Mouse (Mus musculus) cortical plate, adult 2 months (tissue): ENCODE measurements around the gene Fam19a3. TPM values are rescaled to one million over a fixed set of nuclear protein-coding genes. Genes with fewer than 3 reads are reported as not detected.

Experiments used
- H3K27ac ChIP-seq: fragments of 200-500 bp; 2 replicates; pipeline ENCODE4 v1.5.1; 2012; ENCODE audit warnings: low read length, control low read depth, inconsistent platforms; ENCODE audit not compliant: insufficient read depth
- H3K4me1 ChIP-seq: fragments of 200-500 bp; 2 replicates; pipeline ENCODE4 v1.6.1; 2011; ENCODE audit warnings: low read length; ENCODE audit not compliant: control insufficient read depth, insufficient read depth
- H3K4me3 ChIP-seq: fragments of 200-500 bp; 2 replicates; pipeline ENCODE4 v1.5.1; 2011; ENCODE audit warnings: mild to moderate bottlenecking, low read length, control low read depth; ENCODE audit not compliant: insufficient read depth
- CTCF ChIP-seq: fragments of 200-500 bp; IDR thresholded peaks from 2 replicates; pipeline ENCODE4 v1.5.1; 2011; ENCODE audit warnings: mild to moderate bottlenecking, control low read depth, low read length; ENCODE audit not compliant: insufficient read depth; ENCODE audit errors: extremely low read depth
- POLR2A ChIP-seq: fragments of 200-500 bp; IDR thresholded peaks from 2 replicates; pipeline ENCODE4 v1.6.1; 2011; ENCODE audit warnings: mild to moderate bottlenecking, low read length, control low read depth; ENCODE audit not compliant: insufficient read depth; ENCODE audit errors: extremely low read depth
- polyA plus RNA-seq: library from polyadenylated mRNA; depleted of rRNA; stranded (reverse); fragments of >200 nt; gene quantifications from 2 replicates; pipeline ENCODE4 v1.2.3, GENCODE M21; 2012; rRNA removed

Gene Fam19a3
- polyA plus RNA-seq, 1 experiment: 0.08 TPM

DNA sequence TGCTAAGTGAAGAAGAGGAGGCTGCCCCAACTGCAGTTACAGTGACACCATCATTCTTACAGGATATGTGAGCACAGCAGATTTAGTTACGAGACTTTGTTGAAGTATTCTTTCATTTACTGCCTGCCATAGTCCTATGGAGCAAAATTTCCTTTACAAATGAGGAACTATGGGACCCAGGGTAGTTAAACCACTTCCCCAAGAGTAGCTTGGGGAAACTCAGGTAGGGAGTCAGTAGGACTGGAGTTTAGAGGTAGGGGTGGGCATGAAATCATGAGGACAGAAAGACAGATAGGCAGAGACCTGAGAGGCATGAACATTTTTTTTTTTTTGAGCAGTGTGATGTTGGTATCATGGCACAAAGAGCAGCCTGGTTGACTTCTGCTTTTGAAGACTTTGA lies 37.8 kb downstream of the Fam19a3 start:
- TF ChIP-seq POLR2A (no peak), CTCF (no peak)
- Histone ChIP-seq H3K27ac (no peak overlapping the region), H3K4me1 (no peaks in the 10 kb centered on the region), H3K4me3 (no peak overlapping the region)

DNA sequence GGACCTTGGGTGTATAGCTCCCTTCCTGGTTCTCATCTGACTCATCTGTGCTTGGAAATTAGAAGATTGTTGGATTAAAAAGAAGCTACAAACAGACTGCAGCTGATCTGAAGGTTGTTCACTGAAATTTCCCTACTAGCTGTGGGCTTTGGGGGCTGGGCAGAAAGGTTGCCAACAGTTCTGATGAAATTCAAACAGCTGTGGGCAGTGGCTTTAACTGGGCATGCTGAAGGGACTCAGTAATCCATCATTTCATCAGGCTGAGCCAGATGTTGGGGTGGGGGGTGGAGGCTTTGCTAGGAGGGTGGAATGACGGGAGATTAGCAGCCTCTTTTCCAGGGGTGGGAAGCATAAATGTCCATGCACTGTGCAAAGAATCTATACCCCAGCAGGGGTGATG lies 38.5 kb downstream of the Fam19a3 start:
- Histone ChIP-seq H3K4me3 (no peak overlapping the region), H3K27ac (no peak overlapping the region), H3K4me1 (no peaks in the 10 kb centered on the region)
- TF ChIP-seq CTCF (no peak), POLR2A (no peak)

GRCm38 (mm10) chr3:104741954-104742353 lies 39.7 kb downstream of the Fam19a3 start:
- no peaks in the 10 kb centered on the region for H3K4me1 ChIP-seq
- TF ChIP-seq POLR2A: no peak
- TF ChIP-seq CTCF: no peak
- no peak overlapping the region for H3K4me3 ChIP-seq
- no peak overlapping the region for H3K27ac ChIP-seq

- TF ChIP-seq POLR2A: no peak
- TF ChIP-seq CTCF: no peak
- no peaks in the 10 kb centered on the region for H3K4me1 ChIP-seq
Observed at GRCm38 (mm10) chr3:104734654-104735053, 47.0 kb downstream of the Fam19a3 start.

GRCm38 (mm10) chr3:104732907-104733306 lies 48.7 kb downstream of the Fam19a3 start:
- no peaks in the 10 kb centered on the region for H3K4me1 ChIP-seq
- no peak overlapping the region for H3K27ac ChIP-seq
- TF ChIP-seq CTCF (no peak), POLR2A (no peak)
- H3K4me3 ChIP-seq: no peak overlapping the region

More at GRCm38 (mm10) chr3:104734654-104735053, 47.0 kb downstream of the Fam19a3 start:
- no peak overlapping the region for H3K27ac ChIP-seq
- H3K4me3 ChIP-seq: no peak overlapping the region

- Histone ChIP-seq H3K4me3 (no peak overlapping the region), H3K27ac (no peak overlapping the region), H3K4me1 (no peaks in the 10 kb centered on the region)
- TF ChIP-seq CTCF (no peak), POLR2A (no peak)
Observed at GRCm38 (mm10) chr3:104729270-104729839, 52.3 kb downstream of the Fam19a3 start.

Other genes with a start within 250 kb of the Fam19a3 start
- 20.4 and 24.6 TPM in 2 replicates for gene Slc16a1, start 143.2 kb downstream of the Fam19a3 start, polyA plus RNA-seq
- 0.93 and 1.1 TPM in 2 replicates for gene Ppm1j, start 784 bp downstream of the Fam19a3 start, polyA plus RNA-seq
- 26.5 and 32.5 TPM in 2 replicates for gene Rhoc, start 6.5 kb upstream of the Fam19a3 start, polyA plus RNA-seq
- gene Mov10, start 36.7 kb upstream of the Fam19a3 start, polyA plus RNA-seq: 11.8 and 13.4 TPM in 2 replicates
- gene St7l, start 82.2 kb upstream of the Fam19a3 start, polyA plus RNA-seq: 13.2 and 14.1 TPM in 2 replicates
- gene Capza1, start 82.7 kb upstream of the Fam19a3 start, polyA plus RNA-seq: 27.1 TPM in 2 replicates
- 1.0 and 1.5 TPM in 2 replicates for gene Wnt2b, start 180.1 kb upstream of the Fam19a3 start, polyA plus RNA-seq